Mouse (Mus musculus): ENCODE data around the gene Vwa8. TPM values are rescaled to one million over a fixed set of nuclear protein-coding genes. Genes with fewer than 3 reads are reported as not detected.
A peak's percentile ranks its signal among the peaks of the same experiment; 100 is the strongest.

Vwa8 gene
- polyA plus RNA-seq, 1 experiment from 2014 or later, result 10.4 TPM

- no peaks in the 10 kb centered on the region for H3K9me3 ChIP-seq (replicated peaks)
Observed at GRCm38 (mm10) chr14:79160966-79161365, 312.1 kb downstream of the Vwa8 start.

GRCm38 (mm10) chr14:79161741-79162140 is 312.9 kb downstream of the Vwa8 start:
- peaks cover 23% of the 10 kb centered on the region for H3K4me1 ChIP-seq
- H3K9ac ChIP-seq, result no peak overlapping the region
- no peak overlapping the region for H3K27ac ChIP-seq (replicated peaks)
- H3K9me3 ChIP-seq (replicated peaks), result no peaks in the 10 kb centered on the region
- 75% methylated on average over 9 of the region's 9 CpGs for WGBS
- no peak overlapping the region for H3K4me2 ChIP-seq (replicated peaks)
- no peak overlapping the region for H3K4me3 ChIP-seq (replicated peaks)
- no peak for ATAC-seq (ENCODE audit: insufficient number of reproducible peaks, low FRiP score, low TSS enrichment, low read depth)
- no peaks in the 10 kb centered on the region for H3K27me3 ChIP-seq
- 0 out of 2 replicates have a peak, but pooled peaks cover 2% of the 10 kb centered on the region for H3K36me3 ChIP-seq

More at GRCm38 (mm10) chr14:79160966-79161365, 312.1 kb downstream of the Vwa8 start:
- Histone ChIP-seq H3K27ac (replicated peaks) (no peak overlapping the region), H3K4me1 (peaks cover 25% of the 10 kb centered on the region), H3K36me3 (0 out of 2 replicates have a peak, but pooled peaks cover 2% of the 10 kb centered on the region), H3K27me3 (no peaks in the 10 kb centered on the region), H3K4me3 (replicated peaks) (no peak overlapping the region), H3K9ac (no peak overlapping the region), H3K4me2 (replicated peaks) (no peak overlapping the region)
- ATAC-seq (ENCODE audit: insufficient number of reproducible peaks, low FRiP score, low TSS enrichment, low read depth), result no peak
- WGBS, result 71% methylated on average over 7 of the region's 7 CpGs

- H3K4me1 ChIP-seq, result peaks cover 13% of the 10 kb centered on the region
- H3K4me3 ChIP-seq (replicated peaks), result no peak overlapping the region
- WGBS, result 48% methylated on average over 9 of the region's 9 CpGs
- H3K9ac ChIP-seq, result no peak overlapping the region
- no peaks in the 10 kb centered on the region for H3K9me3 ChIP-seq (replicated peaks)
- H3K27ac ChIP-seq (replicated peaks), result no peak overlapping the region
- H3K4me2 ChIP-seq (replicated peaks), result no peak overlapping the region
- no peaks in the 10 kb centered on the region for H3K27me3 ChIP-seq
- ATAC-seq (ENCODE audit: insufficient number of reproducible peaks, low FRiP score, low TSS enrichment, low read depth), result no peak
- 0 out of 2 replicates have a peak, but pooled peaks cover 2% of the 10 kb centered on the region for H3K36me3 ChIP-seq
Observed at GRCm38 (mm10) chr14:79162678-79163077, 313.8 kb downstream of the Vwa8 start.

GRCm38 (mm10) chr14:79164334-79164733 is 315.5 kb downstream of the Vwa8 start:
- Histone ChIP-seq H3K4me1 (peaks cover 6% of the 10 kb centered on the region; the same call in 1 of the 2 replicates), H3K9me3 (replicated peaks) (no peaks in the 10 kb centered on the region), H3K27me3 (no peaks in the 10 kb centered on the region), H3K9ac (no peak overlapping the region), H3K4me3 (replicated peaks) (no peak overlapping the region), H3K27ac (replicated peaks) (no peak overlapping the region), H3K4me2 (replicated peaks) (no peak overlapping the region), H3K36me3 (0 out of 2 replicates have a peak, but pooled peaks cover 2% of the 10 kb centered on the region)
- 84% methylated on average over 4 of the region's 4 CpGs for WGBS
- no peak for ATAC-seq (ENCODE audit: insufficient number of reproducible peaks, low FRiP score, low TSS enrichment, low read depth)

GRCm38 (mm10) chr14:79164925-79165324 is 316.1 kb downstream of the Vwa8 start:
- Histone ChIP-seq H3K4me3 (replicated peaks) (no peak overlapping the region), H3K9ac (no peak overlapping the region), H3K4me2 (replicated peaks) (no peak overlapping the region), H3K4me1 (peaks cover 6% of the 10 kb centered on the region; the same call in 1 of the 2 replicates), H3K9me3 (replicated peaks) (no peaks in the 10 kb centered on the region), H3K36me3 (0 out of 2 replicates have a peak, but pooled peaks cover 2% of the 10 kb centered on the region), H3K27me3 (no peaks in the 10 kb centered on the region), H3K27ac (replicated peaks) (no peak overlapping the region)
- no peak for ATAC-seq (ENCODE audit: insufficient number of reproducible peaks, low FRiP score, low TSS enrichment, low read depth)
- WGBS, result 90% methylated on average over 2 of the region's 2 CpGs

- Histone ChIP-seq H3K27ac (replicated peaks) (no peak overlapping the region), H3K9ac (no peak overlapping the region), H3K4me1 (peaks cover under 1% of the 10 kb centered on the region), H3K36me3 (peaks cover 6% of the 10 kb centered on the region; the same call in 1 of the 2 replicates), H3K27me3 (no peaks in the 10 kb centered on the region), H3K9me3 (replicated peaks) (no peaks in the 10 kb centered on the region; the same call in 1 of the 2 replicates), H3K4me3 (replicated peaks) (no peak overlapping the region), H3K4me2 (replicated peaks) (no peak overlapping the region)
- ATAC-seq (ENCODE audit: insufficient number of reproducible peaks, low FRiP score, low TSS enrichment, low read depth), result no peak
- 94% methylated on average over 4 of the region's 4 CpGs for WGBS
Observed at GRCm38 (mm10) chr14:79174526-79174925, 325.7 kb downstream of the Vwa8 start.

- Histone ChIP-seq H3K27me3 (no peaks in the 10 kb centered on the region), H3K4me3 (replicated peaks) (no peak overlapping the region), H3K9me3 (replicated peaks) (no peaks in the 10 kb centered on the region; the same call in 1 of the 2 replicates), H3K9ac (no peak overlapping the region), H3K27ac (replicated peaks) (no peak overlapping the region), H3K4me1 (peaks cover 22% of the 10 kb centered on the region), H3K4me2 (replicated peaks) (no peak overlapping the region), H3K36me3 (peaks cover 6% of the 10 kb centered on the region; the same call in 1 of the 2 replicates)
- WGBS, result 61% methylated on average over 7 of the region's 7 CpGs
- no peak for ATAC-seq (ENCODE audit: insufficient number of reproducible peaks, low FRiP score, low TSS enrichment, low read depth)
Observed at GRCm38 (mm10) chr14:79177754-79178153, 328.9 kb downstream of the Vwa8 start.

- Histone ChIP-seq H3K9ac (no peak overlapping the region), H3K9me3 (replicated peaks) (no peaks in the 10 kb centered on the region; the same call in 1 of the 2 replicates), H3K27me3 (no peaks in the 10 kb centered on the region), H3K4me3 (replicated peaks) (no peak overlapping the region), H3K4me1 (peaks cover 27% of the 10 kb centered on the region), H3K4me2 (replicated peaks) (no peak overlapping the region), H3K36me3 (peaks cover 6% of the 10 kb centered on the region; the same call in 1 of the 2 replicates), H3K27ac (replicated peaks) (no peak overlapping the region)
- 79% methylated on average over 9 of the region's 9 CpGs for WGBS
- no peak for ATAC-seq (ENCODE audit: insufficient number of reproducible peaks, low FRiP score, low TSS enrichment, low read depth)
Observed at GRCm38 (mm10) chr14:79178247-79178646, 329.4 kb downstream of the Vwa8 start.

GRCm38 (mm10) chr14:79180078-79180730 is 331.4 kb downstream of the Vwa8 start:
- Histone ChIP-seq H3K27ac (replicated peaks) (peak overlapping the region; percentile 55), H3K4me1 (peaks cover 42% of the 10 kb centered on the region), H3K36me3 (peaks cover 2% of the 10 kb centered on the region; the same call in 1 of the 2 replicates), H3K9me3 (replicated peaks) (no peaks in the 10 kb centered on the region; the same call in 1 of the 2 replicates), H3K9ac (no peak overlapping the region), H3K4me2 (replicated peaks) (no peak overlapping the region), H3K27me3 (no peaks in the 10 kb centered on the region), H3K4me3 (replicated peaks) (no peak overlapping the region)
- peak; percentile 35; the same call in 1 of the 2 replicates for ATAC-seq (ENCODE audit: insufficient number of reproducible peaks, low FRiP score, low TSS enrichment, low read depth)
- WGBS, result 38% methylated on average over 12 of the region's 12 CpGs

GRCm38 (mm10) chr14:79181748-79182147 is 332.9 kb downstream of the Vwa8 start:
- Histone ChIP-seq H3K4me2 (replicated peaks) (no peak overlapping the region), H3K27me3 (no peaks in the 10 kb centered on the region), H3K4me3 (replicated peaks) (no peak overlapping the region), H3K9ac (no peak overlapping the region), H3K4me1 (peaks cover 44% of the 10 kb centered on the region), H3K9me3 (replicated peaks) (no peaks in the 10 kb centered on the region), H3K36me3 (peaks cover 6% of the 10 kb centered on the region; the same call in 1 of the 2 replicates), H3K27ac (replicated peaks) (no peak overlapping the region)
- ATAC-seq (ENCODE audit: insufficient number of reproducible peaks, low FRiP score, low TSS enrichment, low read depth), result no peak
- 45% methylated on average over 8 of the region's 8 CpGs for WGBS

- no peak overlapping the region for H3K4me2 ChIP-seq (replicated peaks)
- H3K27ac ChIP-seq (replicated peaks), result peak overlapping the region; percentile 49; the same call in 1 of the 2 replicates
- no peaks in the 10 kb centered on the region for H3K27me3 ChIP-seq
- H3K9me3 ChIP-seq (replicated peaks), result no peaks in the 10 kb centered on the region
- no peak overlapping the region for H3K4me3 ChIP-seq (replicated peaks)
- H3K9ac ChIP-seq, result no peak overlapping the region
- WGBS, result 91% methylated on average over 15 of the region's 15 CpGs
- peaks cover 44% of the 10 kb centered on the region for H3K4me1 ChIP-seq
- no peak for ATAC-seq (ENCODE audit: insufficient number of reproducible peaks, low FRiP score, low TSS enrichment, low read depth)
- H3K36me3 ChIP-seq, result peaks cover 6% of the 10 kb centered on the region; the same call in 1 of the 2 replicates
Observed at GRCm38 (mm10) chr14:79182801-79183200, 333.9 kb downstream of the Vwa8 start.
